ENCODE assay signal across 8 mouse cellular contexts in genomic region chr3:37311897-37312369, GRCm38 (mm10). TPM values are rescaled to one million over a fixed set of nuclear protein-coding genes. Genes with fewer than 3 reads are reported as not detected.
DNase-seq lines count a peak whose midpoint lies in the region; ATAC-seq and TF ChIP-seq lines count a peak whose summit lies in the region.

No protein-coding gene starts in this region.

- no peaks in the 10 kb centered on the region; the same call in 1 of the 2 replicates for H3K4me1 ChIP-seq in heart, embryonic 11.5 days (ENCODE audit: control insufficient read depth, insufficient read depth, low read length)
- peaks cover 2% of the 10 kb centered on the region; the same call in 1 of the 2 replicates for H3K4me1 ChIP-seq in embryonic fibroblast, embryonic 13.5 days (ENCODE audit: control insufficient read depth, insufficient read depth, low read length)
- peaks cover 8% of the 10 kb centered on the region; the same call in 1 of the 2 replicates for H3K4me1 ChIP-seq in limb, embryonic 12.5 days (replicated peaks)

- H3K27me3 ChIP-seq in heart, embryonic 11.5 days (ENCODE audit: control insufficient read depth, insufficient read depth, low read length), result no peaks in the 10 kb centered on the region
- H3K27me3 ChIP-seq in C2C12 (ENCODE audit: control insufficient read depth, insufficient read depth, insufficient read length), result no peaks in the 10 kb centered on the region
- no peaks in the 10 kb centered on the region for H3K27me3 ChIP-seq in limb, embryonic 12.5 days

- peak overlapping the region; percentile 51 for H3ac ChIP-seq in C2C12 (ENCODE audit: control insufficient read depth, insufficient read length, low read depth)

- peak; percentile 58 for ATAC-seq in heart, embryonic 11.5 days (replicated peaks; ENCODE audit: insufficient number of reproducible peaks, low FRiP score, low TSS enrichment)
- no peak; the same call in 1 of the 2 replicates for ATAC-seq in limb, embryonic 12.5 days (ENCODE audit: insufficient number of reproducible peaks, insufficient read depth, low FRiP score, low TSS enrichment, low read depth)
- ATAC-seq in neutrophil, adult 5-6 weeks (ENCODE audit: extremely low read depth, insufficient number of reproducible peaks, low FRiP score, poor library complexity, severe bottlenecking), result 0 out of 2 replicates have a peak, but pooled peaks have one; percentile 27

- H3K9me3 ChIP-seq in heart, embryonic 11.5 days (replicated peaks; ENCODE audit: control insufficient read depth, low read length), result no peaks in the 10 kb centered on the region
- no peaks in the 10 kb centered on the region for H3K9me3 ChIP-seq in limb, embryonic 12.5 days

- WGBS in heart, embryonic 11.5 days (ENCODE audit: insufficient replicate concordance), result 4% methylated on average over 10 of the region's 10 CpGs
- 2% methylated on average over 10 of the region's 10 CpGs for WGBS in limb, embryonic 12.5 days

- TF ChIP-seq CTCF in C2C12 (IDR thresholded peaks at IDR 0.05; ENCODE audit: control insufficient read depth, insufficient read depth, insufficient read length), result no peak
- TF ChIP-seq CTCF in embryonic fibroblast, embryonic 13.5 days (IDR thresholded peaks at IDR 0.05; ENCODE audit: borderline replicate concordance, insufficient read depth, low read length), result no peak

- DNase-seq in heart, adult 11 months, result no peak
- no peak for DNase-seq in MN1 (ENCODE audit: low spot score)
- DNase-seq in Muller cell, postnatal 12 days (ENCODE audit: inconsistent ontology term), result no peak

- peak overlapping the region; percentile 77 for H3K4me3 ChIP-seq in heart, embryonic 11.5 days (ENCODE audit: low read depth, low read length)
- H3K4me3 ChIP-seq in C2C12 (ENCODE audit: insufficient read depth, poor library complexity, severe bottlenecking), result peak overlapping the region; percentile 63
- peak overlapping the region; percentile 68 for H3K4me3 ChIP-seq in embryonic fibroblast, embryonic 13.5 days (ENCODE audit: insufficient read depth, low read length)
- H3K4me3 ChIP-seq in limb, embryonic 12.5 days (replicated peaks), result peak overlapping the region; percentile 80

- no peaks in the 10 kb centered on the region for H3K36me3 ChIP-seq in heart, embryonic 11.5 days (ENCODE audit: control insufficient read depth, insufficient read depth, low read length)
- H3K36me3 ChIP-seq in C2C12 (ENCODE audit: control insufficient read depth, insufficient read depth), result peaks cover 5% of the 10 kb centered on the region
- no peaks in the 10 kb centered on the region; the same call in 1 of the 2 replicates for H3K36me3 ChIP-seq in limb, embryonic 12.5 days

- H3K27ac ChIP-seq in heart, embryonic 11.5 days (ENCODE audit: low read depth, low read length), result peak overlapping the region; percentile 15; the same call in 1 of the 2 replicates
- H3K27ac ChIP-seq in embryonic fibroblast, embryonic 13.5 days (ENCODE audit: insufficient read depth, low read length), result no peak overlapping the region
- H3K27ac ChIP-seq in limb, embryonic 12.5 days, result peak overlapping the region; percentile 85; the same call in 1 of the 2 replicates

- no peak for TF ChIP-seq POLR2A in embryonic fibroblast, embryonic 13.5 days (IDR thresholded peaks at IDR 0.05; ENCODE audit: low read depth, low read length)

- peaks cover 6% of the 10 kb centered on the region for H3K79me3 ChIP-seq in C2C12 (ENCODE audit: low read depth)

- peak overlapping the region; percentile 90 for H3K9ac ChIP-seq in heart, embryonic 11.5 days (ENCODE audit: low read depth, low read length)
- peak overlapping the region; percentile 86 for H3K9ac ChIP-seq in limb, embryonic 12.5 days (replicated peaks)

- peak overlapping the region; percentile 82 for H3K4me2 ChIP-seq in heart, embryonic 11.5 days
- H3K4me2 ChIP-seq in limb, embryonic 12.5 days, result peak overlapping the region; percentile 67

- H3K79me2 ChIP-seq in C2C12 (ENCODE audit: control insufficient read depth, insufficient read depth), result peaks cover 32% of the 10 kb centered on the region

TF ChIP-seq in C2C12, 6 proteins besides CTCF, POLR2A, EP300 and RAD21:
- no peak for TF ChIP-seq MYOD1 (IDR thresholded peaks at IDR 0.05; ENCODE audit: control insufficient read depth, insufficient read length, low read depth)
- no peak for TF ChIP-seq FOSL1 (IDR thresholded peaks at IDR 0.05; ENCODE audit: insufficient read depth, low read length, poor library complexity, severe bottlenecking)
- no peak for TF ChIP-seq MAX (IDR thresholded peaks at IDR 0.05)
- TF ChIP-seq USF1 (IDR thresholded peaks at IDR 0.05; ENCODE audit: low read depth), result no peak
- no peak for TF ChIP-seq MYOG (IDR thresholded peaks at IDR 0.05; ENCODE audit: control insufficient read depth, extremely low read depth, insufficient read length)
- TF ChIP-seq CEBPB (IDR thresholded peaks at IDR 0.05; ENCODE audit: low read depth), result no peak

RNA-seq across cellular contexts. Expression of gene Bbs12, which starts 0.4 kb away (rescaled TPM):
- polyA plus RNA-seq in heart, embryonic 11.5 days (2014; fragmentation: Nextera tagmentation; extraction: Ambion mirVana), result 4.7 and 5.7 TPM in 2 replicates
- polyA plus RNA-seq in C2C12 (2012; fragmentation: generic; extraction: Trizol), result 2.8 TPM
- polyA plus RNA-seq in embryonic fibroblast, embryonic 13.5 days (2011; ENCODE audit: insufficient read length, low read depth, missing spikeins), result 4.9 and 6.2 TPM in 2 replicates
- polyA plus RNA-seq in limb, embryonic 12.5 days (2016; fragmentation: Nextera tagmentation; extraction: Ambion mirVana), result 9.8 and 10.1 TPM in 2 replicates
- total RNA-seq in neutrophil, adult 5-6 weeks (2017), result 1.6 and 2.6 TPM in 2 replicates

RNA-seq across cellular contexts. Expression of gene Cetn4, which starts 0.6 kb away (rescaled TPM):
- 0.52 and 1.1 TPM in 2 replicates for polyA plus RNA-seq in heart, embryonic 11.5 days (2014; fragmentation: Nextera tagmentation; extraction: Ambion mirVana)
- polyA plus RNA-seq in C2C12 (2012; fragmentation: generic; extraction: Trizol), result 0.75 TPM
- 7.4 and 8.0 TPM in 2 replicates for polyA plus RNA-seq in embryonic fibroblast, embryonic 13.5 days (2011; ENCODE audit: insufficient read length, low read depth, missing spikeins)
- 3.5 and 3.7 TPM in 2 replicates for polyA plus RNA-seq in limb, embryonic 12.5 days (2016; fragmentation: Nextera tagmentation; extraction: Ambion mirVana)
- total RNA-seq in neutrophil, adult 5-6 weeks (2017), result 2.8 TPM in 1 of 2 replicates, not detected in the other

RNA-seq across cellular contexts. Expression of gene Fgf2, which starts 36.2 kb away (rescaled TPM):
- polyA plus RNA-seq in heart, embryonic 11.5 days (2014; fragmentation: Nextera tagmentation; extraction: Ambion mirVana), result 1.4 and 1.5 TPM in 2 replicates
- polyA plus RNA-seq in C2C12 (2012; fragmentation: generic; extraction: Trizol), result 0.49 TPM
- 33.9 and 59.4 TPM in 2 replicates for polyA plus RNA-seq in embryonic fibroblast, embryonic 13.5 days (2011; ENCODE audit: insufficient read length, low read depth, missing spikeins)
- 1.9 and 3.0 TPM in 2 replicates for polyA plus RNA-seq in limb, embryonic 12.5 days (2016; fragmentation: Nextera tagmentation; extraction: Ambion mirVana)
- total RNA-seq in neutrophil, adult 5-6 weeks (2017), result 0.12 and 0.23 TPM in 2 replicates
